Mouse (Mus musculus) bone marrow, adult 2 months (tissue): Measurements from ENCODE around the gene Rfc3. TPM values are rescaled to one million over a fixed set of nuclear protein-coding genes. Genes with fewer than 3 reads are reported as not detected.
A peak's percentile ranks its signal among the peaks of the same experiment; 100 is the strongest.
"Not testable (repeated sequence)": the region's sequence is repeated elsewhere in the genome, so short reads cannot be mapped to it uniquely, and the experiment has no call there.

Experiments used
- H3K27ac ChIP-seq: fragments of 200-500 bp; 2 replicates; pipeline ENCODE4 v1.5.1; 2012; ENCODE audit warnings: low read depth, mild to moderate bottlenecking, control low read depth, inconsistent platforms, low read length; ENCODE audit not compliant: control insufficient read depth, poor library complexity, insufficient read depth
- H3K4me1 ChIP-seq: fragments of 200-500 bp; 2 replicates; pipeline ENCODE4 v1.6.1; 2011; ENCODE audit warnings: low read length; ENCODE audit not compliant: control insufficient read depth, insufficient read depth
- H3K4me3 ChIP-seq: fragments of 200-500 bp; replicated peaks from 2 replicates; pipeline ENCODE3; 2011; ENCODE audit warnings: mild to moderate bottlenecking, low read depth, low read length, control low read depth; ENCODE audit not compliant: control insufficient read depth
- CTCF ChIP-seq: fragments of 200-500 bp; IDR thresholded peaks from 2 replicates; pipeline ENCODE4 v1.5.1; 2011; ENCODE audit warnings: low read length, control low read depth; ENCODE audit not compliant: control insufficient read depth, insufficient read depth
- POLR2A ChIP-seq: fragments of 200-500 bp; IDR thresholded peaks from 2 replicates; pipeline ENCODE4 v1.6.1; 2011; ENCODE audit warnings: low read depth, mild to moderate bottlenecking, control low read depth, low read length, borderline replicate concordance; ENCODE audit not compliant: control insufficient read depth
- WGBS: fragments of 180-500 bp; shearing (Covaris S2); methylation state at CpG from one replicate; pipeline ENCODE4 v1.1.7; 2018; 5-methylcytosine and 5-hydroxymethylcytosine counted together
- polyA plus RNA-seq: library from polyadenylated mRNA; stranded (reverse); fragments of >200 nt; gene quantifications from 2 replicates; pipeline ENCODE4 v1.2.4, GENCODE M21; 2011; ENCODE audit warnings: low replicate concordance; ENCODE audit not compliant: missing spikeins, insufficient read depth, insufficient read length

The Rfc3 gene
- 67.0 and 90.0 TPM in 2 replicates for polyA plus RNA-seq

GRCm38 (mm10) chr5:151650700-151651410, at the start of gene Rfc3:
Gene Rfc3 (minus strand): TSS chr5:151651242.
- H3K4me1 ChIP-seq = no peaks in the 10 kb centered on the region
- H3K27ac ChIP-seq = peak within 1 kb of the TSS; percentile 27; the same call in 1 of the 2 replicates
- H3K4me3 ChIP-seq = peak within 1 kb of the TSS; percentile 71
- WGBS = under 1% methylated on average over 42 of the region's 42 CpGs
- TF ChIP-seq CTCF (peak; percentile 69), POLR2A (peak; percentile 73; the same call in 1 of the 2 replicates)

- WGBS = 79% methylated on average over 13 of the region's 13 CpGs
- not testable (repeated sequence) for H3K4me1 ChIP-seq
Observed at GRCm38 (mm10) chr5:151693636-151694035, 42.6 kb upstream of the Rfc3 start.

GRCm38 (mm10) chr5:151686606-151687525, 35.8 kb upstream of the Rfc3 start:
- TF ChIP-seq POLR2A = no peak
- TF ChIP-seq CTCF = peak; percentile 86
- H3K4me3 ChIP-seq = no peak overlapping the region
- no peaks in the 10 kb centered on the region for H3K4me1 ChIP-seq
- H3K27ac ChIP-seq = no peak overlapping the region
- 25% methylated on average over 15 of the region's 15 CpGs for WGBS

More at GRCm38 (mm10) chr5:151693636-151694035, 42.6 kb upstream of the Rfc3 start:
- not testable (repeated sequence) for H3K27ac ChIP-seq, H3K4me3 ChIP-seq

- Histone ChIP-seq H3K4me1 (no peaks in the 10 kb centered on the region), H3K4me3 (no peak overlapping the region), H3K27ac (no peak overlapping the region)
- WGBS = 86% methylated on average over 4 of the region's 4 CpGs
- TF ChIP-seq CTCF (no peak), POLR2A (no peak)
Observed at GRCm38 (mm10) chr5:151662207-151662606, 11.2 kb upstream of the Rfc3 start.

- WGBS = 56% methylated on average over 3 of the region's 3 CpGs
- H3K4me3 ChIP-seq = peak overlapping the region; percentile 71
Observed at GRCm38 (mm10) chr5:151651411-151651784, 356 bp upstream of the Rfc3 start.

GRCm38 (mm10) chr5:151644845-151645244, 6.2 kb downstream of the Rfc3 start:
- H3K27ac ChIP-seq = no peak overlapping the region
- H3K4me1 ChIP-seq = no peaks in the 10 kb centered on the region; the same call in 1 of the 2 replicates
- peak; percentile 61 for TF ChIP-seq CTCF
- TF ChIP-seq POLR2A = no peak
- H3K4me3 ChIP-seq = no peak overlapping the region
- WGBS = 88% methylated on average over 7 of the region's 7 CpGs

More at GRCm38 (mm10) chr5:151651411-151651784, 356 bp upstream of the Rfc3 start:
- H3K4me1 ChIP-seq = no peaks in the 10 kb centered on the region
- no peak overlapping the region for H3K27ac ChIP-seq
- TF ChIP-seq CTCF = no peak
- no peak for TF ChIP-seq POLR2A

- no peak overlapping the region; the same call in 1 of the 2 replicates for H3K27ac ChIP-seq
- H3K4me3 ChIP-seq = no peak overlapping the region
- 21% methylated on average over 5 of the region's 5 CpGs for WGBS
- TF ChIP-seq CTCF = no peak
- no peak for TF ChIP-seq POLR2A
- H3K4me1 ChIP-seq = no peaks in the 10 kb centered on the region; the same call in 1 of the 2 replicates
Observed at GRCm38 (mm10) chr5:151642867-151643266, 8.2 kb downstream of the Rfc3 start.

- Histone ChIP-seq H3K4me1 (no peaks in the 10 kb centered on the region; the same call in 1 of the 2 replicates), H3K27ac (0 out of 2 replicates have a peak overlapping the region, but pooled peaks have one; percentile 0), H3K4me3 (no peak overlapping the region)
- 94% methylated on average over 1 of the region's 1 CpGs for WGBS
- no peak for TF ChIP-seq POLR2A
- no peak for TF ChIP-seq CTCF
Observed at GRCm38 (mm10) chr5:151642102-151642501, 8.9 kb downstream of the Rfc3 start.
